Mouse (Mus musculus) neural tube, embryonic 14.5 days (tissue): ENCODE results near the gene Lonp2. TPM values are rescaled to one million over a fixed set of nuclear protein-coding genes. Genes with fewer than 3 reads are reported as not detected.

ENCODE experiments used
- ATAC-seq: fragments of 200-750 bp; cut with Nextera tagmentation; 2 replicates; pipeline ENCODE4 v1.8.0; 2017; ENCODE audit warnings: low read depth, mild to moderate bottlenecking, moderate TSS enrichment, moderate library complexity
- H3K27ac ChIP-seq: fragments of 300-500 bp; sonication (generic); 2 replicates; pipeline ENCODE4 v1.5.1; 2014; ENCODE audit warnings: low read depth, mild to moderate bottlenecking, control low read depth, low read length, moderate library complexity, mixed read lengths
- H3K27me3 ChIP-seq: fragments of 300-500 bp; sonication (generic); 2 replicates; pipeline ENCODE4 v1.6.1; 2014; ENCODE audit warnings: low read length; ENCODE audit not compliant: control insufficient read depth, insufficient read depth
- H3K36me3 ChIP-seq: fragments of 300-500 bp; sonication (generic); 2 replicates; pipeline ENCODE4 v1.6.1; 2014; ENCODE audit warnings: low read length, mixed read lengths; ENCODE audit not compliant: control insufficient read depth, insufficient read depth
- H3K4me1 ChIP-seq: fragments of 300-500 bp; sonication (generic); 2 replicates; pipeline ENCODE4 v1.6.1; 2014; ENCODE audit warnings: low read length; ENCODE audit not compliant: control insufficient read depth, insufficient read depth
- H3K4me2 ChIP-seq: fragments of 300-500 bp; sonication (generic); 2 replicates; pipeline ENCODE4 v1.6.1; 2014; ENCODE audit warnings: mild to moderate bottlenecking, low read depth, low read length, control low read depth
- H3K4me3 ChIP-seq: fragments of 300-500 bp; sonication (generic); 2 replicates; pipeline ENCODE4 v1.5.1; 2014; ENCODE audit warnings: low read depth, low read length, control low read depth, mixed read lengths
- H3K9ac ChIP-seq: fragments of 300-500 bp; sonication (generic); replicated peaks from 2 replicates; pipeline ENCODE4 v1.6.1; 2014; ENCODE audit warnings: low read depth, mild to moderate bottlenecking, control low read depth, low read length, mixed read lengths
- H3K9me3 ChIP-seq: fragments of 300-500 bp; sonication (generic); 2 replicates; pipeline ENCODE4 v1.6.1; 2016; ENCODE audit warnings: low read length; ENCODE audit not compliant: control insufficient read depth
- WGBS: fragments of 180-500 bp; shearing (Covaris S2); extraction: QIAGEN DNeasy Blood & Tissue Kit; methylation state at CpG from one replicate; pipeline ENCODE4 v1.1.7; 2014; 5-methylcytosine and 5-hydroxymethylcytosine counted together
- polyA plus RNA-seq: library from polyadenylated mRNA; unstranded; fragments of >200 nt; fragmentation: Nextera tagmentation; extraction: Ambion mirVana; gene quantifications from 2 replicates; pipeline ENCODE4 v1.2.1, GENCODE M21; 2014

The Lonp2 gene
- polyA plus RNA-seq, 1 experiment from 2014 or later = 82.5 TPM

- no peak overlapping the region for H3K27ac ChIP-seq
- H3K4me2 ChIP-seq = no peak overlapping the region
- no peaks in the 10 kb centered on the region for H3K9me3 ChIP-seq
- no peak for ATAC-seq
- WGBS = 82% methylated on average over 4 of the region's 4 CpGs
- no peaks in the 10 kb centered on the region for H3K27me3 ChIP-seq
- no peak overlapping the region for H3K9ac ChIP-seq
- peaks cover 4% of the 10 kb centered on the region; the same call in 1 of the 2 replicates for H3K36me3 ChIP-seq
- H3K4me1 ChIP-seq = no peaks in the 10 kb centered on the region
- no peak overlapping the region for H3K4me3 ChIP-seq
These were observed 84.0 kb downstream of the Lonp2 start for GRCm38 (mm10) chr8:86707873-86708272.

- Histone ChIP-seq H3K27me3 (no peaks in the 10 kb centered on the region), H3K9me3 (no peaks in the 10 kb centered on the region), H3K4me3 (no peak overlapping the region), H3K9ac (no peak overlapping the region), H3K27ac (no peak overlapping the region), H3K36me3 (peaks cover 4% of the 10 kb centered on the region; the same call in 1 of the 2 replicates), H3K4me2 (no peak overlapping the region), H3K4me1 (no peaks in the 10 kb centered on the region)
- ATAC-seq = no peak
- WGBS = 90% methylated on average over 3 of the region's 3 CpGs
These were observed 88.8 kb downstream of the Lonp2 start for GRCm38 (mm10) chr8:86712594-86712993.

GRCm38 (mm10) chr8:86713407-86714188 lies 89.8 kb downstream of the Lonp2 start:
- Histone ChIP-seq H3K27me3 (no peaks in the 10 kb centered on the region), H3K4me1 (no peaks in the 10 kb centered on the region), H3K4me3 (no peak overlapping the region), H3K4me2 (no peak overlapping the region), H3K36me3 (peaks cover 4% of the 10 kb centered on the region; the same call in 1 of the 2 replicates), H3K9ac (no peak overlapping the region), H3K9me3 (no peaks in the 10 kb centered on the region), H3K27ac (no peak overlapping the region)
- WGBS = 37% methylated on average over 14 of the region's 14 CpGs
- ATAC-seq = peak; percentile 79

- H3K4me3 ChIP-seq = no peak overlapping the region
- no peaks in the 10 kb centered on the region for H3K27me3 ChIP-seq
- no peaks in the 10 kb centered on the region; the same call in 1 of the 2 replicates for H3K36me3 ChIP-seq
- H3K9ac ChIP-seq = no peak overlapping the region
- H3K27ac ChIP-seq = no peak overlapping the region
- no peak for ATAC-seq
- WGBS = 87% methylated on average over 2 of the region's 2 CpGs
- no peaks in the 10 kb centered on the region for H3K9me3 ChIP-seq
- H3K4me1 ChIP-seq = no peaks in the 10 kb centered on the region
- no peak overlapping the region for H3K4me2 ChIP-seq
These were observed 94.6 kb downstream of the Lonp2 start for GRCm38 (mm10) chr8:86718332-86718994.

GRCm38 (mm10) chr8:86719368-86719767 lies 95.5 kb downstream of the Lonp2 start:
- ATAC-seq = no peak
- no peaks in the 10 kb centered on the region; the same call in 1 of the 2 replicates for H3K36me3 ChIP-seq
- no peak overlapping the region for H3K9ac ChIP-seq
- no peak overlapping the region for H3K27ac ChIP-seq
- no peaks in the 10 kb centered on the region for H3K9me3 ChIP-seq
- no peak overlapping the region for H3K4me3 ChIP-seq
- no peaks in the 10 kb centered on the region for H3K4me1 ChIP-seq
- H3K4me2 ChIP-seq = no peak overlapping the region
- WGBS = 97% methylated on average over 1 of the region's 1 CpGs
- H3K27me3 ChIP-seq = no peaks in the 10 kb centered on the region

GRCm38 (mm10) chr8:86720756-86721459 lies 97.1 kb downstream of the Lonp2 start:
- H3K9me3 ChIP-seq = no peaks in the 10 kb centered on the region
- H3K4me1 ChIP-seq = no peaks in the 10 kb centered on the region
- no peak overlapping the region for H3K27ac ChIP-seq
- ATAC-seq = no peak
- no peak overlapping the region for H3K4me2 ChIP-seq
- no peaks in the 10 kb centered on the region for H3K27me3 ChIP-seq
- no peaks in the 10 kb centered on the region; the same call in 1 of the 2 replicates for H3K36me3 ChIP-seq
- WGBS = 95% methylated on average over 6 of the region's 6 CpGs
- H3K4me3 ChIP-seq = no peak overlapping the region
- no peak overlapping the region for H3K9ac ChIP-seq

GRCm38 (mm10) chr8:86721490-86721889 lies 97.6 kb downstream of the Lonp2 start:
- Histone ChIP-seq H3K36me3 (no peaks in the 10 kb centered on the region; the same call in 1 of the 2 replicates), H3K4me1 (no peaks in the 10 kb centered on the region), H3K4me3 (no peak overlapping the region), H3K9me3 (no peaks in the 10 kb centered on the region), H3K4me2 (no peak overlapping the region), H3K9ac (no peak overlapping the region), H3K27ac (no peak overlapping the region), H3K27me3 (no peaks in the 10 kb centered on the region)
- ATAC-seq = no peak
- WGBS = 91% methylated on average over 2 of the region's 2 CpGs

GRCm38 (mm10) chr8:86726959-86727358 lies 103.1 kb downstream of the Lonp2 start:
- WGBS = 80% methylated on average over 6 of the region's 6 CpGs
- no peak overlapping the region for H3K27ac ChIP-seq
- H3K27me3 ChIP-seq = no peaks in the 10 kb centered on the region
- no peak for ATAC-seq
- H3K4me2 ChIP-seq = no peak overlapping the region
- no peak overlapping the region for H3K4me3 ChIP-seq
- no peak overlapping the region for H3K9ac ChIP-seq
- H3K9me3 ChIP-seq = no peaks in the 10 kb centered on the region
- 0 out of 2 replicates have a peak, but pooled peaks cover 9% of the 10 kb centered on the region for H3K4me1 ChIP-seq
- no peaks in the 10 kb centered on the region for H3K36me3 ChIP-seq
